Mouse (Mus musculus) kidney, postnatal 0 days (tissue): ENCODE results near the gene Trp53rkb. TPM values are rescaled to one million over a fixed set of nuclear protein-coding genes. Genes with fewer than 3 reads are reported as not detected.
"Not testable (repeated sequence)": the region's sequence is repeated elsewhere in the genome, so short reads cannot be mapped to it uniquely, and the experiment has no call there.

Experiments used
- ATAC-seq: fragments of 200-750 bp; cut with Nextera tagmentation; replicated peaks from 2 replicates; pipeline ENCODE4 v1.8.0; 2017; ENCODE audit warnings: low read depth, moderate number of reproducible peaks, moderate TSS enrichment, moderate library complexity; ENCODE audit not compliant: low FRiP score
- DNase-seq: peaks from one replicate; pipeline ENCODE4 v3.0.0-alpha.2; 2016; ENCODE audit warnings: low spot score
- H3K27ac ChIP-seq: fragments of 300-500 bp; sonication (generic); 2 replicates; pipeline ENCODE4 v1.5.1; 2014; ENCODE audit warnings: mild to moderate bottlenecking
- H3K27me3 ChIP-seq: fragments of 300-500 bp; sonication (generic); 2 replicates; pipeline ENCODE4 v1.6.1; 2014; ENCODE audit warnings: low read length, mixed read lengths; ENCODE audit not compliant: insufficient read depth
- H3K36me3 ChIP-seq: fragments of 300-500 bp; sonication (generic); 2 replicates; pipeline ENCODE4 v1.6.1; 2014; ENCODE audit warnings: low read length, mixed read lengths; ENCODE audit not compliant: insufficient read depth
- H3K4me1 ChIP-seq: fragments of 300-500 bp; sonication (generic); replicated peaks from 2 replicates; pipeline ENCODE4 v1.6.1; 2014; ENCODE audit warnings: antibody characterized with exemption, low read length, mixed read lengths; ENCODE audit not compliant: insufficient read depth
- H3K4me2 ChIP-seq: fragments of 300-500 bp; sonication (generic); 2 replicates; pipeline ENCODE4 v1.6.1; 2014; ENCODE audit warnings: mild to moderate bottlenecking, low read length, moderate library complexity, mixed read lengths
- H3K4me3 ChIP-seq: fragments of 300-500 bp; sonication (generic); replicated peaks from 2 replicates; pipeline ENCODE4 v1.5.1; 2014; ENCODE audit warnings: low read depth, low read length
- H3K9ac ChIP-seq: fragments of 300-500 bp; sonication (generic); 2 replicates; pipeline ENCODE4 v1.6.1; 2014; ENCODE audit warnings: low read depth, low read length
- H3K9me3 ChIP-seq: fragments of 300-500 bp; sonication (generic); replicated peaks from 2 replicates; pipeline ENCODE4 v1.6.1; 2016; ENCODE audit warnings: low read length, inconsistent platforms, mixed read lengths
- CTCF ChIP-seq: IDR thresholded peaks from 2 replicates; pipeline ENCODE4 v1.5.1; 2016; ENCODE audit warnings: antibody characterized with exemption, low read depth, mild to moderate bottlenecking, moderate library complexity
- WGBS: fragments of 180-500 bp; shearing (Covaris S2); extraction: QIAGEN DNeasy Blood & Tissue Kit; methylation state at CpG from one replicate; pipeline ENCODE4 v1.1.7; 2014; 5-methylcytosine and 5-hydroxymethylcytosine counted together
- polyA plus RNA-seq: library from polyadenylated mRNA; unstranded; fragments of >200 nt; fragmentation: Nextera tagmentation; extraction: Ambion mirVana; gene quantifications from 2 replicates; pipeline ENCODE4 v1.2.1, GENCODE M21; 2015

Trp53rkb gene
- 5.7 and 7.8 TPM in 2 replicates for polyA plus RNA-seq

DNA sequence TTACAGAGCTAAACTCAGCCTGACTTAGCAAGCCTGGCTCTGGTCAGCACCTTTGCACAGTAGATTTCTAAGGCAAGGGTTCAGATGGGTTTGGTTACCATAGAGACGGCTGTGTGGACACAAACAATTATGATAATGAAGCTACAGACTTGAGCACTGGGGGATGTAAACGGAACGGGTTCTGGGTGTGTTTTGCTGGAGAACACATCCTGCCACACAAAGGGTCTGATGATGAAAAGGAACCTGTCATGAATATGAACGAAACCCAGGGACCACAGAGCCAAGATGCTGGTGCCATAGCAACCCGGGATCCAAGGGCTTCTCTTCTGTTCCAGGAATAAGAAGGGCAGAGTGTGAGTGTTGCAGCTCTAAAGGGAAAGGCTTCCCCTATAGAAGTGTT is at the start of gene Trp53rkb:
Gene Trp53rkb (plus strand): TSS at position 177 of the 400 bp plus-strand sequence.
- 86% methylated on average over 5 of the region's 5 CpGs for WGBS
- no peak for ATAC-seq
- no peaks in the 10 kb centered on the region for H3K9me3 ChIP-seq
- H3K27ac ChIP-seq, result peak within 1 kb of the TSS; percentile 84
- peak within 1 kb of the TSS; percentile 76 for H3K4me2 ChIP-seq
- no peak for DNase-seq
- H3K27me3 ChIP-seq, result no peaks in the 10 kb centered on the region
- no peaks in the 10 kb centered on the region for H3K4me1 ChIP-seq
- peak within 1 kb of the TSS; percentile 77 for H3K4me3 ChIP-seq
- no peak for TF ChIP-seq CTCF
- peaks cover 5% of the 10 kb centered on the region; the same call in 1 of the 2 replicates for H3K36me3 ChIP-seq
- peak within 1 kb of the TSS; percentile 80 for H3K9ac ChIP-seq

DNA sequence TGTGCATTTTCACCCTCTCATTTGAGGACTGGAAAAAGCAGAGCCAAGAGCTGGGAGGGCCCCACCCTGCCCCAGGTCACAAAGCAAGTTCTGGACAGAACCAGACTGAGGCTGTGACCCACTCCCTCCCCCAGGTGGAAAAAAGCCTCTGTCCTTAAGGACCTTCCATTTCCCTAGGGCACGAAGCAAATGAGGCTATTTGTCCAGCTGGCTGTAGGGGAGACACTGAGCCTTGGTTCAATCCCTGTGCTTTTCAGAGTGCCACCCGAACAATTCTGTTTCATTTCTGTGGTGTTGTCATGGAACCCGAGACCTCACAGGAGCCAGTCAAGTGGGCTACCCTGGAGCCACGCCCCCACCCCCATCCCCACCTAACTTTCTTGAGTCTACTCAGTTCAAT is 48.8 kb upstream of the Trp53rkb start:
- ATAC-seq (no peak), DNase-seq (no peak)
- H3K4me2 ChIP-seq, result no peak overlapping the region
- no peak overlapping the region for H3K27ac ChIP-seq
- no peak overlapping the region for H3K4me3 ChIP-seq
- 54% methylated on average over 4 of the region's 4 CpGs for WGBS
- H3K9ac ChIP-seq, result no peak overlapping the region
- no peak for TF ChIP-seq CTCF
- no peaks in the 10 kb centered on the region for H3K36me3 ChIP-seq
- no peaks in the 10 kb centered on the region for H3K4me1 ChIP-seq
- H3K9me3 ChIP-seq, result no peaks in the 10 kb centered on the region
- H3K27me3 ChIP-seq, result no peaks in the 10 kb centered on the region

DNA sequence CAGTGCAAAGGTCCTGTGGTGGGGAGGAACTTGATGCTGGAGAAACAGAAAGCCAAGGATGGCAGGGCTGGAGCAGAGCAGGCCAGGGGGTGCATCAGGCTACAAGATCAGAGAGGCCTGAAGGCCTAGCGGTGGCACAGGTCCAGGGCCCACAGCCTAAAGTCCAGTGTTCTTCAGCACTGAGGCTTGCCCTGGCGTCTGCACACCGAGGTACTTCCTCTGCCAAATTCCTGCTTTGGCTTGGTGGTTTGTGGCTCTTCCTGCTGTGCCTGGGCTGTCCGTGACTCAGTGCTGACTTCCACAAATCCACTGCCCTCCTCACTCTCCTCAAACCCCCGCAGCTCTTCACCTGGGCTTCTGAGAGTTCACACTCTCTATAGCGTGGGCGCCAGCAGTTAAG is 47.9 kb upstream of the Trp53rkb start:
- Histone ChIP-seq H3K9me3 (no peaks in the 10 kb centered on the region), H3K36me3 (no peaks in the 10 kb centered on the region), H3K9ac (0 out of 2 replicates have a peak overlapping the region, but pooled peaks have one; percentile 4), H3K4me1 (no peaks in the 10 kb centered on the region), H3K27me3 (no peaks in the 10 kb centered on the region), H3K27ac (no peak overlapping the region), H3K4me2 (no peak overlapping the region), H3K4me3 (no peak overlapping the region)
- WGBS, result 78% methylated on average over 7 of the region's 7 CpGs
- DNase-seq, result no peak
- no peak for ATAC-seq
- TF ChIP-seq CTCF, result no peak

DNA sequence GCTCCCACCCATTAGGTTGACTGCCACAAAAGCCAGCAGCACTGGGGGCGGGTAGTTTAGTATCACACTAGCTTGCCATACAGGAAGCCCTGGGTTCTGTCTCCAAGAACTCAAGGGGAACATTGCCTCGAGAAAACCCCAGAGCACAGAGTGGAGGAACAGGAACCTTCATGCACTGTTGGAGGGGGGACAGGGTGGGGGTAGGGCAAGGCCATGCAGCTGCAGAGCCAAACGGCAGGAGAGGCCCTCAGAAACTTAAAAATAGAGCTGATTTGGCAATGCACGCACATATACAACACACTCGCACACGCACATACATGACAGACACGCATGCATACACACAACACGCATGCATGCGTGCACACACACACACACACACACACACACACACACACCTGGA is 46.5 kb upstream of the Trp53rkb start:
- H3K4me3 ChIP-seq, result no peak overlapping the region
- TF ChIP-seq CTCF, result no peak
- no peak overlapping the region for H3K9ac ChIP-seq
- no peak overlapping the region for H3K4me2 ChIP-seq
- H3K27me3 ChIP-seq, result no peaks in the 10 kb centered on the region
- no peak overlapping the region for H3K27ac ChIP-seq
- no peak for DNase-seq
- no peaks in the 10 kb centered on the region for H3K9me3 ChIP-seq
- 76% methylated on average over 9 of the region's 9 CpGs for WGBS
- H3K4me1 ChIP-seq, result no peaks in the 10 kb centered on the region
- H3K36me3 ChIP-seq, result no peaks in the 10 kb centered on the region
- no peak for ATAC-seq

DNA sequence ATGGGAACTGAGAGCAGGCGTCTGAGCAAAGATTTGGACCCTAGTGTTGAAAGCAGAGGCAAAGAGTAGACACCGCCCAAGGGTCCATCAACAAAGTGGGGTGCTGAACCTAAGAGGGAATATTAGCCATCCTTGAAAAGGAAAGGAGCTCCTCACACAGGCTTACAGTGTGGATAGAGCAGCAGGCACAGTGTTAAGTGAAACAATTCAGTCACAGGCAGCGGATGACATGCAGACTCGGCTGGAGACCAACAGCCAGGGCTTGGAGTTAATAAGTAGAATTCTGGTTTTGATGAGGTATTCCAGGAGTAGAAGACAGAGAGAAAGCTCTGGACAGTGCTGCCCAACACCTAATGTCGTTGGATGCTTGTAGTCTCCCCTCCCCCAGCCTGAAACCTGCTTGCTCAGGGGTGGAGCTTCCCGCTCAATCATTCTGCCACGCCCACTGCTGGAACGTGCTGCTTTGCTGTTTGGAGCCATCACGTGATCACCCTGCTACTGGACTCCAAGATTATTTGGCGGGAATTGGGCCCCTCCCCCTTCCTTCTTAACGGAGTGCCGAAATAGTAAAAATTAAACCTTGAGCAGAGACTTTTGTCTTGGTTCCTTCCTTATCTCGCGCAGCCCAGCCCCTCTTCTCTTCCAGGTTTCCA is 45.9 kb upstream of the Trp53rkb start:
- not testable (repeated sequence) for H3K4me2 ChIP-seq, H3K9ac ChIP-seq, DNase-seq, H3K9me3 ChIP-seq, H3K27me3 ChIP-seq, H3K4me1 ChIP-seq, H3K27ac ChIP-seq, H3K36me3 ChIP-seq, ATAC-seq, H3K4me3 ChIP-seq
- 49% methylated on average over 14 of the region's 14 CpGs for WGBS

DNA sequence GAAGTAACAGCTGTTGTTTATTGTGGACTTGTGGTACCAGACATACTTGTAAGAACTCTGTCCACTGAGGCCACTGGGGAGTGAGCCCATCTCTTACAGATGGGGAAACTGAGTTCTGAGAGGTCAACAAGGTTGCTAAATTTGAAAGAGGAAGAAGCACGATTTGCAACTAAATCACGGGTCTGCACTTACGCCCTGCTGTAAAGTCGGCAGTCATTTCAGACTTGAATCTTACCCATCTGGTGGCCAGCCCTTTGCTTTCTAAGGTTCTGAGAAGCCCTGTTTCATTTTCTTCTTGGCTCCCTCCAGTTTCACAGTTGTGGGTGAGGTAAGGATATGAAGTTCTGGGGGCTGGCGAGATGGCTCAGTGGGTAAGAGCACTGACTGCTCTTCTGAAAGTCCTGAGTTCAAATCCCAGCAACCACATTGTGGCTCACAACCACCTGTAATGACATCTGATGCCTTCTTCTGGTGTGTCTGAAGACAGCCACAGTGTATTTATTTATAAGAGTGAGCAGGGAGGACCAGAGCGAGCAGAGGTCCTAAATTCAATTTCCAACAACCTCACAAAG is 41.6 kb upstream of the Trp53rkb start:
- DNase-seq, result no peak
- H3K4me3 ChIP-seq, result no peak overlapping the region
- no peak overlapping the region for H3K27ac ChIP-seq

More for the DNA sequence above, 41.6 kb upstream of the Trp53rkb start:
- Histone ChIP-seq H3K9me3 (no peaks in the 10 kb centered on the region), H3K27me3 (no peaks in the 10 kb centered on the region), H3K4me2 (no peak overlapping the region), H3K9ac (no peak overlapping the region), H3K36me3 (no peaks in the 10 kb centered on the region), H3K4me1 (no peaks in the 10 kb centered on the region)
- TF ChIP-seq CTCF, result no peak
- no peak for ATAC-seq
- 80% methylated on average over 6 of the region's 6 CpGs for WGBS
